Mouse (Mus musculus) midbrain, embryonic 15.5 days (tissue): Measurements from ENCODE around the gene Slc9a8. TPM values are rescaled to one million over a fixed set of nuclear protein-coding genes. Genes with fewer than 3 reads are reported as not detected.

ENCODE experiments used
- ATAC-seq: fragments of 200-750 bp; cut with Nextera tagmentation; replicated peaks from 2 replicates; pipeline ENCODE4 v1.8.0; 2017; ENCODE audit warnings: moderate TSS enrichment
- H3K27ac ChIP-seq: fragments of 300-500 bp; sonication (generic); 2 replicates; pipeline ENCODE4 v1.5.1; 2015; ENCODE audit warnings: mild to moderate bottlenecking, inconsistent platforms
- H3K27me3 ChIP-seq: fragments of 300-500 bp; sonication (generic); replicated peaks from 2 replicates; pipeline ENCODE4 v1.6.1; 2015; ENCODE audit warnings: inconsistent platforms
- H3K36me3 ChIP-seq: fragments of 300-500 bp; sonication (generic); replicated peaks from 2 replicates; pipeline ENCODE4 v1.6.1; 2015; ENCODE audit warnings: inconsistent platforms
- H3K4me1 ChIP-seq: fragments of 300-500 bp; sonication (generic); 2 replicates; pipeline ENCODE4 v1.6.1; 2015; ENCODE audit warnings: inconsistent platforms
- H3K4me2 ChIP-seq: fragments of 300-500 bp; sonication (generic); 2 replicates; pipeline ENCODE4 v1.6.1; 2015; ENCODE audit warnings: inconsistent platforms, mild to moderate bottlenecking, moderate library complexity
- H3K4me3 ChIP-seq: fragments of 300-500 bp; sonication (generic); 2 replicates; pipeline ENCODE4 v1.5.1; 2015; ENCODE audit warnings: mild to moderate bottlenecking, inconsistent platforms
- H3K9ac ChIP-seq: fragments of 300-500 bp; sonication (generic); 2 replicates; pipeline ENCODE4 v1.6.1; 2015; ENCODE audit warnings: mild to moderate bottlenecking, inconsistent platforms
- H3K9me3 ChIP-seq: fragments of 300-500 bp; sonication (generic); 2 replicates; pipeline ENCODE4 v1.6.1; 2016; ENCODE audit warnings: inconsistent platforms
- WGBS: fragments of 180-500 bp; shearing (Covaris S2); methylation state at CpG from one replicate; pipeline ENCODE4 v1.1.7; 2015; ENCODE audit warnings: mixed read lengths; 5-methylcytosine and 5-hydroxymethylcytosine counted together
- polyA plus RNA-seq: library from polyadenylated mRNA; unstranded; fragments of >200 nt; fragmentation: Nextera tagmentation; extraction: Ambion mirVana; gene quantifications from 2 replicates; pipeline ENCODE4 v1.2.1, GENCODE M21; 2015

Gene Slc9a8
- polyA plus RNA-seq, 1 experiment from 2014 or later, result 23.2 TPM

DNA sequence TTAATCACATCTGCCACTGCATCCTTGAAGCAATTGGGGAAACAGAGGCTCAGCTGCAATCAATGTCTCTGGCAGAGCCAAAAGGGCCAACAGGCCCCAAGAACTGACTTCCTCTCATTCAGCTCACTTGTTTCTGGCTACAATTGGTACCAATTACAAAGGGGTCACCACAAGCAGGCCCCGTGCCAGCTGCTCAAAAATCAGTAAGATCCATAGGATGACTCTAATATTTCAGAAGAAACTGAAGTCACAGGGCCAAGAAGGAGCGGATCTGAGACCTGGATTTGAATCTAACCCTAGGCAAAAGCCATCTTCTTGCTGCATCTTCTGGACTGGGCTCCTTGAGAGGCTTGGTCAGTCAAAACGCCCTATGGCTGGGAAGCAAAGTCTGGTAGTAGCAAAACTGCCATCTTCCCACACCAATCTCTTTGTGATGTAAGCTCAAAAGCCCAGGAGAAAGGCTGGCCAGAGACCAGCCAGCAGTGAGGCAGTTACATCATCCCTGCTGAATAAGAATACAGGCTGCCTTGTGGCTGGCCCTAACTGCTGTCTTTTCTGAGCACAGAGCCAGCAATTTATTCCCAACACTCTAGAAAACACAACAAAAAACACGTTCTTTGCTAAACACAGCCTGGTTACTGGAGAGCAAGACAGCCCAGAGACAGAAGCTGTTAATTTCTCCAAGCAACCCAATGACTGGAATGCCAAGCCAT, 69.5 kb downstream of the Slc9a8 start:
- peaks cover 24% of the 10 kb centered on the region for H3K4me1 ChIP-seq
- 80% methylated on average over 4 of the region's 4 CpGs for WGBS
- peak overlapping the region; percentile 94; the same call in 1 of the 2 replicates for H3K9ac ChIP-seq
- ATAC-seq, result no peak
- H3K27ac ChIP-seq, result peak overlapping the region; percentile 98
- H3K4me2 ChIP-seq, result peak overlapping the region; percentile 82
- no peaks in the 10 kb centered on the region for H3K9me3 ChIP-seq
- no peaks in the 10 kb centered on the region for H3K36me3 ChIP-seq
- H3K27me3 ChIP-seq, result no peaks in the 10 kb centered on the region
- H3K4me3 ChIP-seq, result peak overlapping the region; percentile 81

DNA sequence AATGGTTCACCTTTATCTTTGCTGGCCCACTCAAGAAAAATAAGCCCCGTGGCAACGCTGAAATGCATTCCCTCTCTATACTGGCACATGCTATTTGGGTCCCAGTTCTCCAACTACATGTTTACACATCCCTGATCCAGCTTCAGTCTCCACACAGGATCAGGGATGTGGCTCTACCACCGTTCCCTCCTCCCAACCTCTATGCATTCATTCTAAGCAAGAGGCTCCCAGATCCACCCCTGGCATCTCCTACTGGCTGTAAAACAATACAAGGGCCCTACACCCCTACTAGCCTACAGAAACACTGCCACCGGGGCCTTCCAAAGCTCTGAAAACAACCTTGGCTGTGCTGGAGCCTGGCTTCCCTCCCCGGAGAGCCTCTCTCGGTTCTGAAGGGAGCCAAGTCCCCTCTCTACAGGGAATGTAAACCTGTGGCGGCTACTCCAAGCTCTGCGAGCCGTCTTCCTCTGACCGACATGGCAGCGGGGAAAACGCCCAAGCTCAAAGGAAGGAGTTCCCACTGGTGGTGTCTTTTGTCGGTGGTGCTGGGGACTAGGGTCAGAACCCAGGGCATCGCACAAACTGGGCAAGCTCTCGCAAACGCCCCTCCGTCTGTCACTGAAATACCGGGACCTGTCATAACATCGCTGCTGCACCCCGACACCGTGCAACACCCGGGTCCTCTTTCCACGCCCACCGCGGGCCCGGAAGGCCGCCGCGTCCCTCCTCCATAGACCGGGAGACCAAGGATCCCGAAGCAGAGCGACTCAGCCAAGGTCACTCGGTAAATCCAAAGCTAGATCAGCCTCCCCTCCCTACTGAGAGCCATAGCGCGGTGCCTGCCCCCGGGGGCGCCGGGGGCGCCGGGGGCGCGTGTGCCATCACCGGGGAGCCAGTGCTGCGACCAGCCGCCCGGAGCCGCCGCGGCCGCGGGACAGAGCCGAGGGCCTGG, 70.5 kb downstream of the Slc9a8 start, which contains the start of gene Rnf114:
Rnf114 (plus strand) TSS at position 889 of the 952 bp plus-strand sequence.
- H3K27me3 ChIP-seq, result no peaks in the 10 kb centered on the region
- WGBS, result 3% methylated on average over 51 of the region's 52 CpGs

DNA sequence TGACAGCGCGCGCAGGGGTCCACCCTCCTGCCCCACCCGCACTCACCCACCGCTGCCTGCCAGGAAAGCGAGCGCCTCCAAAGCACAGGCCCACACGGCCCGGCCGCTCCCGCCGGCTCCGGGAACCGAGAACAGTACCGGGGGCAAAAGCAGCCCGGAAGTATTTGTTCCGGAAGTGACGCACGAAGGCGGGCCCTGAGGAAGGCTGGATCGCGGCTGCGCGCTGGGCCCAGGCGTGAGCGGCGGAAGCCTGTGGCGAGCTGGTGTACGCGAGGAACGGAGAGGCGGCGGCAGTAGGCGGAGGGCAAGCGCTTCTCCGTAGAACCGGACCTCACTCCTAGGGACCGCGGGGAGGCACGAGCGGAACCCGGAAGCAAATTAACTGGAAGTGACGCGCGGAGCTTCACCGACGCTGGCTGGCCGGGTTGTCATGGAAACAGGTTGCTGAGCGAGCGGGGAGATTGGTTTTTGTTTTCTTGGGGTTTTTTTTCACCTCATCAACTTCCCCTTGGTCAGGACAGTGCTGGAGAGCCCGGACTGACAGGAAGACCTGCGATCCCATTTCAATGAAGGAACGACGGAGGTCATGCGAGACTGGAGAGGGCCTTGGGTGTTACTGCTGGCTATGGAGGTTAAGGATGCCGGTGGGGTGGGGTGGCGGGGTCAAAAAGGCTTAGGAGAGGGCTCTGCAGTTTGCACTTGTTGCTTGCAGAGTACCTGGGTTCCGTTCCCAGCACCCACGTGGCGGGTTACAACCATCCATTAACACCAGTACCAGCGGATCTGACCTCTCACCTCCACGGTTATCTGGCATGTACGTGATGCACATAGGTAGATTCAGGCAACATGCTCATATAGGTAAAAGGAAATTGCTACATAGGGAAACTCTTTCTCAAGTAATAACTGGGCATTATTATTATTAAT, 71.5 kb downstream of the Slc9a8 start, which contains the start of gene Spata2:
Spata2 (minus strand) TSS at position 175 of the 924 bp plus-strand sequence.
- peak within 1 kb of the TSS; percentile 82 for H3K4me2 ChIP-seq
- H3K27me3 ChIP-seq, result no peaks in the 10 kb centered on the region
- no peaks in the 10 kb centered on the region for H3K9me3 ChIP-seq
- peak within 1 kb of the TSS; percentile 98 for H3K27ac ChIP-seq
- H3K36me3 ChIP-seq, result no peaks in the 10 kb centered on the region
- peaks cover 24% of the 10 kb centered on the region for H3K4me1 ChIP-seq
- WGBS, result 2% methylated on average over 63 of the region's 63 CpGs
- peak within 1 kb of the TSS; percentile 81 for H3K4me3 ChIP-seq
- H3K9ac ChIP-seq, result peak within 1 kb of the TSS; percentile 94
- peak; percentile 89 for ATAC-seq

More for the DNA sequence above, 70.5 kb downstream of the Slc9a8 start, which contains the start of gene Rnf114:
- no peaks in the 10 kb centered on the region for H3K9me3 ChIP-seq
- H3K4me2 ChIP-seq, result peak within 1 kb of the TSS; percentile 82
- H3K4me1 ChIP-seq, result peaks cover 24% of the 10 kb centered on the region
- no peaks in the 10 kb centered on the region for H3K36me3 ChIP-seq
- peak within 1 kb of the TSS; percentile 81 for H3K4me3 ChIP-seq
- H3K9ac ChIP-seq, result peak within 1 kb of the TSS; percentile 94
- ATAC-seq, result peak; percentile 55
- H3K27ac ChIP-seq, result peak within 1 kb of the TSS; percentile 98

- no peak overlapping the region for H3K4me2 ChIP-seq
- H3K4me1 ChIP-seq, result peaks cover 12% of the 10 kb centered on the region
- H3K4me3 ChIP-seq, result no peak overlapping the region
- no peak for ATAC-seq
- H3K27ac ChIP-seq, result no peak overlapping the region
- H3K36me3 ChIP-seq, result no peaks in the 10 kb centered on the region
- WGBS, result 80% methylated on average over 7 of the region's 7 CpGs
- no peaks in the 10 kb centered on the region for H3K9me3 ChIP-seq
- H3K27me3 ChIP-seq, result no peaks in the 10 kb centered on the region
- no peak overlapping the region for H3K9ac ChIP-seq
Measured at GRCm38 (mm10) chr2:167496437-167496836, 74.9 kb downstream of the Slc9a8 start.

DNA sequence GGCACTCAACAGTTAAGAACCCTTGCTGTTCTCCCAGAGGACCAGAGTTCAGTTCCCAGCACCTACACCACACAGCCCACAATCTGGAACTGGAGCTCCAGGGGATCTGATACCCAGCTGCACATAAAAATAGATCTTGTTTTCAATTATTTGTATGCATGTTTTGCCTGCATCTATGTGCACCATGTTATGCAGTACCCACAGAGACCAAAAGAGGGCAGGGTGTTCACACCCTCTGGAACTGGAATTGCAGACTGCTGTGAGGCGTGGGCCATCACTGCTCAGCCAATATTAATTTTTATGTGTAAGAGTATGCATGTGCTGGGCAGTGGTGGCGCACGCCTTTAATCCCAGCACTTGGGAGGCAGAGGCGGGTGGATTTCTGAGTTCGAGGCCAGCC, 75.8 kb downstream of the Slc9a8 start:
- Histone ChIP-seq H3K27ac (no peak overlapping the region), H3K4me3 (no peak overlapping the region), H3K4me2 (no peak overlapping the region), H3K9ac (no peak overlapping the region), H3K4me1 (peaks cover 5% of the 10 kb centered on the region; the same call in 1 of the 2 replicates), H3K9me3 (no peaks in the 10 kb centered on the region), H3K27me3 (no peaks in the 10 kb centered on the region), H3K36me3 (no peaks in the 10 kb centered on the region)
- WGBS, result 77% methylated on average over 5 of the region's 5 CpGs
- ATAC-seq, result no peak

DNA sequence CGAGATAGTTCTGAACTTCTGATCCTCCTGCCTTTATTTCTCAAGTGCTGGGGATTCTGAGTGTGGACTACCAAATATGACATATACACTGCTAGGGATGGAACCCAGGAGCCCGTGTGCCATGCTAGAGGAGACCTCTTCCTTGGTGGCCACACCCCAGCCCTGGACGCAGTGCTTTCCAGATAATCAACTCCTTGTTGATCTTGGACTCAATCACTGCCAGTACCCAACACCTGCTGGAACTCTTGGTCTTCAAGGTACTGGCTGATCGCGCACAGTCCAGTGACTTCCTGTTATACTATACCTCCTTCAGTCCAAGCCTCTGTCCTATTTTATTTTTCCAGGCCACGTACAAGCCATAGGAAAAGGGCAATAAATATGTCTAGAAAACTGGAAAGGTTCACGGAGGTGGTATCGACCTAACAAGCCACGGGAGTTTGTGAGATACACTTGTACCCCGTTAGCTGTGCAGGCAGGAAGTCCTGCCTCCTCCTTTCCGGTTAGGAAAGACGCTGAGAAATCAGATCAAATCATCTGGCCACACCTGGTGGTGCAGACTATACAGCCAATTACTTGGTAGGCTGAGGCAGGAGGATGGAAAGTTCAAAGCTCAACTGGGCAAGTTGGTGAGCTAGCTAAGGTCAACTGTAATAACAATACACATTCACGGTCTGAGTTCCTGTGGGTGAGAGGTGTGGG, 81.2 kb downstream of the Slc9a8 start:
- peak overlapping the region; percentile 70; the same call in 1 of the 2 replicates for H3K9ac ChIP-seq
- no peaks in the 10 kb centered on the region for H3K9me3 ChIP-seq
- H3K4me2 ChIP-seq, result peak overlapping the region; percentile 88
- peak overlapping the region; percentile 88 for H3K4me3 ChIP-seq
- WGBS, result 52% methylated on average over 13 of the region's 13 CpGs
- H3K4me1 ChIP-seq, result peaks cover 31% of the 10 kb centered on the region
- H3K36me3 ChIP-seq, result no peaks in the 10 kb centered on the region
- H3K27me3 ChIP-seq, result no peaks in the 10 kb centered on the region
- peak; percentile 21 for ATAC-seq
- peak overlapping the region; percentile 87 for H3K27ac ChIP-seq

GRCm38 (mm10) chr2:167503253-167503895, 81.9 kb downstream of the Slc9a8 start:
- peak overlapping the region; percentile 87 for H3K27ac ChIP-seq
- H3K27me3 ChIP-seq, result no peaks in the 10 kb centered on the region
- peak; percentile 91 for ATAC-seq
- 0 out of 2 replicates have a peak, but pooled peaks cover under 1% of the 10 kb centered on the region for H3K36me3 ChIP-seq
- H3K9me3 ChIP-seq, result no peaks in the 10 kb centered on the region
- WGBS, result under 1% methylated on average over 85 of the region's 85 CpGs
- H3K4me2 ChIP-seq, result peak overlapping the region; percentile 88
- H3K9ac ChIP-seq, result peak overlapping the region; percentile 70
- peak overlapping the region; percentile 88 for H3K4me3 ChIP-seq
- H3K4me1 ChIP-seq, result peaks cover 31% of the 10 kb centered on the region

DNA sequence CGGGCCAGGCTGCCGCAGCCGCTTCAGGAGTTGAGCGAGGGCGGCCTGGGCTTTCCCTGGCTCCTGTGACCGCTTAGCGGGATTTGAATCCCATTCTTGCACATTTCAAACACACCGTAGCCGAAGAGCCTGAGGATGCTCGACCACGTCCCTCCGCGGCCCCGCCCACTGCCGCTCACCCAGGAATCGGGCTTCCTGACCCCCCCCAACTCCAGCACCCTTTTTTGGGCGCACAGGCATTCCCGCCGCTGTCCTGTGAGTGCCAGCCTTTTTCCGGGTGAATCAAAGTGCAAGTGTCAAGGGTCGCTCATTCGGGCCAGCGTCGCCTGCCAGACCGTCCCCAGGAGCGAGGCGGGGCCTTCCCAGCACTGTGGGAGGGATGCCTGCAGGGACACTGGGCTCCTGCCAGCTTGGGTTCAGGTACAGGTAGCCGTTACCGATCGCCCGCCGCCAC, 82.4 kb downstream of the Slc9a8 start:
- Histone ChIP-seq H3K9ac (peak overlapping the region; percentile 70), H3K4me1 (peaks cover 31% of the 10 kb centered on the region), H3K4me3 (peak overlapping the region; percentile 88), H3K27me3 (no peaks in the 10 kb centered on the region), H3K9me3 (no peaks in the 10 kb centered on the region), H3K27ac (peak overlapping the region; percentile 87), H3K36me3 (peaks cover 5% of the 10 kb centered on the region; the same call in 1 of the 2 replicates), H3K4me2 (peak overlapping the region; percentile 88)
- 2% methylated on average over 32 of the region's 32 CpGs for WGBS
- ATAC-seq, result peak; percentile 33

GRCm38 (mm10) chr2:167505127-167505526, 83.6 kb downstream of the Slc9a8 start:
- H3K27me3 ChIP-seq, result no peaks in the 10 kb centered on the region
- 0 out of 2 replicates have a peak overlapping the region, but pooled peaks have one; percentile 88 for H3K4me3 ChIP-seq
- no peak overlapping the region; the same call in 1 of the 2 replicates for H3K9ac ChIP-seq
- 81% methylated on average over 3 of the region's 3 CpGs for WGBS
- H3K4me2 ChIP-seq, result peak overlapping the region; percentile 88
- ATAC-seq, result no peak
- H3K4me1 ChIP-seq, result peaks cover 31% of the 10 kb centered on the region
- H3K27ac ChIP-seq, result no peak overlapping the region
- H3K9me3 ChIP-seq, result no peaks in the 10 kb centered on the region
- peaks cover 7% of the 10 kb centered on the region; the same call in 1 of the 2 replicates for H3K36me3 ChIP-seq

DNA sequence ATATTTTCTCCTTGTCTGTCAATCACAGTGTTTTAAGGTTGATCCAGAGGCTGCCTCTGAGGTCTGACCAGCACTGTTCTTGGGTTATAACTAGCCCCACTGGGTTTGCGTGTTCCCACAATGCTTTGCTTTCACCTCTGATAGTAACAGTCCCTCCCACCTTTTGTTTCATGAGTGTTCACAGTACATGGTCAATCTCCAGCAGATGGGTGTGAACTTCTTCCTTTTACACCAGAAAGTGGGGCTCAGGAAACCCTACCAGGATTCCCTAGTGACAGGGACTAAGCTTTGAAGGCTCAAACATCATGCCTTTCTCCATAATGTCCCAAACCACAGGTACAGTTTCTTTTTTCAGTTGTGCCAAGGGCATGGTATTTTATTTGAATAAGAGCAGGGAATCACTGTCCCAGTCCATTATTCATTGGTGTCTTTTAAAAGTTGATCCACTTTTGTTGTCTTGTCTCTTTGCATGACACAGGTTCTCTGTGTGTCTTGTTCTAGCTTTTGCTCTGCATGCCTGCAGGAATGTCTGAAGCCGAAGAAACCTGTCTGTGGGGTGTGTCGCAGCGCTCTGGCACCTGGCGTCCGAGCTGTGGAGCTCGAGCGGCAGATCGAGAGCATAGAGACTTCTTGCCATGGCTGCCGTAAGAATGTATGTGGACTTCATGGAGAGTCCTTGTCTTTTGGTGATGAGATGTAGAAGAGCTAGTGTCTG, 85.2 kb downstream of the Slc9a8 start:
- Histone ChIP-seq H3K27ac (no peak overlapping the region), H3K9ac (0 out of 2 replicates have a peak overlapping the region, but pooled peaks have one; percentile 11), H3K36me3 (peaks cover 17% of the 10 kb centered on the region), H3K4me3 (no peak overlapping the region), H3K4me2 (no peak overlapping the region), H3K9me3 (no peaks in the 10 kb centered on the region), H3K27me3 (no peaks in the 10 kb centered on the region), H3K4me1 (peaks cover 31% of the 10 kb centered on the region)
- 95% methylated on average over 10 of the region's 10 CpGs for WGBS
- no peak for ATAC-seq
